Mouse (Mus musculus): ENCODE data around the gene Sv2c. TPM values are rescaled to one million over a fixed set of nuclear protein-coding genes. Genes with fewer than 3 reads are reported as not detected.
"Not testable (repeated sequence)": the region's sequence is repeated elsewhere in the genome, so short reads cannot be mapped to it uniquely, and the experiment has no call there.

The Sv2c gene
- total RNA-seq, 4 experiments from 2014 or later: 0.64 to 1.4 (median 0.93) TPM

DNA sequence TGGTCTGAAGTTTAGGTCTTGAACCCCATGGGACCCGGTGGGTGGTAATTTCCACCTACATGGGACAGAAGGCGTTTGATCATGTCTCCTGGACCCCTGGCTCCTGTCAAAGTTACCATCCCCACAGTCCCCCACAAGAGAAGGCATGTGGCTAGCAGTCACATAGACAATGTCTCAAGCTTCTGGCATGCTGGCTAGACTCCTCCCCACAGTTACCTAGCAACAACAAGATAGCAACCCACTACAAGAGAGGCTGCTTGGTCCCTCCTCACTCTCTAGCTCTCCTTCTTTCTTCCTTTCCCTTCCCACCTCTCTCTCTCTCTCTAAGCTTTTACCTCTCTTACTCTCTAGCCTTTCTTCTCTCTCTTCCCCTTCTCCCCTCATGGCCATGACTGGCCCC lies 164.3 kb downstream of the Sv2c start:
- not testable (repeated sequence) for DNase-seq

DNA sequence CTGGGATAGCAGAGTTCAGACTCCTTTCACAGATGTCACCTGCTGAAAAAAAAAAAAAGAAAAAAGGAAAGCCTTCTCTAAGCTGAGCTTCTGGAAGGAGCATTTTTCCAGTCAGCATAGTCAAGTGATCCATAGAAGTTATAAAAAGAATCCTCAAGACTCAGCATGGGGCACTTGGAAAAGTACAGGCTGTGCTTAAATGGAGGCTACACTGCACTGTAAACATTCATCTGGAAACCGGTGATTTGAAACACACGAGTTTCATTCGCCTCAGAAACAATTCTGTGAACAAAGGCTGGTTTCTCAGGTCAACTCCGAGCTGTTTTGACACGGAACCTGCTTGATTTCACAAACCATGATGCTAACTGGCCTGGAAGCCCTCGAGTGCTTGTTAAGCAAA lies 165.6 kb downstream of the Sv2c start:
- no peak for DNase-seq

DNA sequence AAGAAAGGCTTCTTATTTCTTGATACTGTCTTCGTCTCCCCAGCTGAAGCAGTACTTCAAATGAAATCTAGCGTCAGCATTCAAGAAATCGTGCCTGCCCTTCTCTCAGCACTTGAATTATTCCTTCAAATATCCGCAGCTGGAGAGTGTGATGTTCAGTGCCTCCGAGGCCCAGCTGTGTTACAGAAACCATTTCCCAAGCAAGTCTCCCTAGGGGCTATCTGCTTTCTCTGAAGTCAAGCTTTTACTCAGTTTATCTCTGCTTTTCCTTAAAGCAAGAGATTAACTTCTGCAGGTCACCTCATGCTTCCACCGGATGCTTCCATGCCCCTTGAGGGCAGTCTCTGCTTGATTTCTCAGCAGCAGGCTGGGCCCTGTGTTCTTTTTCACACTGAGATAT lies 166.8 kb downstream of the Sv2c start:
- no peak for DNase-seq

DNA sequence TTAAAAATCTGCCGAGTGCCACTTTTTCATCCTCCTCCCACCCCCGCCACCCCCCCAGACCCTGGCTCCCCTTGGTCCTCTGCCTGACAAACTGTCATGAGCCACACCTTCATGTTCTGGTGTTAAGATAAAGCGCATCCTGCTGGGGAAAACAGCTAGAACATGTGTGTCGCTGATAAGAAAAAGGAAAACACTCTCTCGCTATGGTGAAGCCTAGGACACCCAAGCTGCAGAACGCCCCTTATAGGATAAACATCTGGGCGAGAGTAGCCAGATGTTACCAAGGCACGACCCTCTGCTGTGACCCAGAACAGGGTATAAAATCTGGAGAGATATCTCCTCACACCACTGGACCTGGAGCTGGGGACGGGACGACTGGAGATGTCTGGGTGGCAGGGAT lies 167.2 kb downstream of the Sv2c start:
- no peak for DNase-seq

DNA sequence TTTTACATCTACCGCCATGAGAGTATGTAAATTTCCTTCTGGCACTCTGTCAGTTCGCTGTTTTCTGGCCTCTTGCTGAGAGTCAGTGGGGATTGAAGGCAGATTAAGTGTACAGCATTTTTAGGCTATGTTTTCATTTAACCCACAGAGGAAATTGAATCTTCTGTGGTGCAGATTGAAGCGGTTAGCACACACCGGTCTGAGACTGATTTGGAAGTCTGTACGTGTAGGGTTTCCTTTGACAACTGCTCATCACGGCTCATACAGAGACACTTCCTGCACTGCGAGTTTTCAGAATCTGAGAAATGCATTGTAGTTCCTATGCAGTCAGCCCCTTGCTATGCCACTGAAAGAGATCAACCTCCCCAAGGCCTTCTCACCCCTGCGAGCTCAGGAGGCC lies 168.2 kb downstream of the Sv2c start:
- no peak for DNase-seq

DNA sequence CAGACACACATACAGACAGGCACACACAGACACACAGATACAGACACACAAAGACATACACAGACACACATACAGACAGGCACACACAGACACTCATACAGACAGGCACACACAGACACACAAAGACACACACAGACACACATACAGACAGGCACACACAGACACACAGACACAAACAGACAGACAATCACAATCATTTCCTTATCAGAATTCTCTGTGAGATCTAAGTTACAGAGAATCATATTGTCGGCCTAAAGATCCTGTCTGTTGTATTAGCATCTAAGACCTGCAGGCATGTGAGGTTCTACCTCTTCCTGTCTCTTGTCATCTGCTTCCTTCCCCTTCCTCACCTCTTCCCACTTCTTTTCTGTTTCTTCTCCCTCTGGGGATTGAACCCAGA lies 168.7 kb downstream of the Sv2c start:
- no peak for DNase-seq

DNA sequence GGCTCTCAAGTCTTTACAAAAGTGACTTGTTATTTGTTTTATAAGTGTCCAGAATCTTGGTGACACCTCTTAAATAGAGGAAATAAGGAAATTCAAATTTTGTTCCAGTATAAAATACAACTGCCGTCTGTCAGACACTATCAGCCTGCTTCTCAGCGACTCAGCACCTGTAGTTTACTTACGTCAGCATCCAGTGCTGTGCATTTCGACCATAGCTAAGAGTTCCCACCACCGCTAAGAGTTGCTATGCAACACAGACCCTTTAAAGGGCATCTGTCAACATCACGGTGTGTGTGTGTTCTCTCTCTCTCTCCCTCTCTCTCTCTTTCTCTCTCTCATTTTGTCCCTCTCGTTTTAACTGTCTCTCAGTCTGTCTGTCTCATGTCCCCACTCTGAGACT lies 170.5 kb downstream of the Sv2c start:
- no peak for DNase-seq

DNA sequence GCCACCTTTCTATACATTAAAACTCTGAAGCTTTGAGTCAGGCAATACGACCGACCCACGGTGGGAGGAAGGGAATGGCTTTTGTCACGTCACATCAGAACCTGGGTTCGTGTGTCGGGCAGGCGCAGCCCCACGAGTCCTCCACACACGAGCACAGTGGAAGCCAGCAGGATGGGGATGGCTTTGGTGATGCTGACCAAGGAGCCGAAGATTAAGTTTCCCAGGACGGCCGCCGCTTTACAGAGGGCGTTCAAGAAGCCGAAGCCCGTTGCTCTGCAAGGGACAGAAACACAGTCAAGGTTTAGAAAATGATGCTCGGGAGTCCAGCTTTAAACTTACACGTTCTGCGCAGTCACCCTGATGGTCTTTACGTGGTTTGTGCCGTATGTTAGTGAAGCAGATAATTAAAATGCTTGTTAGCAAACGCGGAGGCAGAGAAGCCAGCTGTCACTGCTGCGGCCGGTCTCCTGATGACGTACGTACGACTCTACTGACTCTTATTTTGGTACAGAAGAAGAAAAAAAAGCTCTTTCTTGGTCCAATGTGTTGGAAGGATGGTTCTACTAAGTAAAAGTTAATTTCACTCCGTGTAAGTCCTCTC lies 171.1 kb downstream of the Sv2c start:
- DNase-seq: no peak

DNA sequence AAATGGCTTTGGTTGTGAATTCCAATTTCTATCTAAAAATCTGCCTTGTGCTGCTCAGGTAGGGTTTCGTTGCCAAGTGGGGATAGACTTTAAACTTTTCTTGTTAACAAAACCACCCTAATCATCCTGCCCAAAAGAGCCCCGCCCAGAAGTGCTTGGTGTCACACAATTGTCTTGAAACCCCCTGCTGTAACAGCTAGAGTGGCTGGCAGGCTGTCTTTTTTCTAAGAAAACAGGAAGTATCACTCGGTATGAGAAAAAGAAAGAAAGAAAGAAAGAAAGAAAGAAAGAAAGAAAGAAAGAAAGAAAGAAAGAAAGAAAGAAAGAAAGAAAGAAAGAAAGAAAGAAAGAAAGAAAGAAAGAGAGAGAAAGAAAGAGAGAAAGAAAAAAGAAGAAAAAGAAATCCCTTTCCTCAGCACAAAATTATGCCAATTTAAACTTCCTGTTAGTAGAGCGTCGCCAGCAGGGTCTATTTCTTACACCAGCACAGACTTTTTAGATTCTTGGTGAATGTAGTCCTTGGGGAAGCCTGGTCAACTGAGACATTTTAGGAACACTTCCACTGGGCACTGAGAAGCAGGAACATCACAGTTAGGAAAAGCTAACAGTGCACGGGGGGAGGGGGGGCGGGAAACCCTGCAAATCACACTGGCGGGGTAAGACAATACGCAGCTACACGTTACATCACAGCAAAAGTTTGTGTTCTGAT lies 171.7 kb downstream of the Sv2c start:
- no peak for DNase-seq

DNA sequence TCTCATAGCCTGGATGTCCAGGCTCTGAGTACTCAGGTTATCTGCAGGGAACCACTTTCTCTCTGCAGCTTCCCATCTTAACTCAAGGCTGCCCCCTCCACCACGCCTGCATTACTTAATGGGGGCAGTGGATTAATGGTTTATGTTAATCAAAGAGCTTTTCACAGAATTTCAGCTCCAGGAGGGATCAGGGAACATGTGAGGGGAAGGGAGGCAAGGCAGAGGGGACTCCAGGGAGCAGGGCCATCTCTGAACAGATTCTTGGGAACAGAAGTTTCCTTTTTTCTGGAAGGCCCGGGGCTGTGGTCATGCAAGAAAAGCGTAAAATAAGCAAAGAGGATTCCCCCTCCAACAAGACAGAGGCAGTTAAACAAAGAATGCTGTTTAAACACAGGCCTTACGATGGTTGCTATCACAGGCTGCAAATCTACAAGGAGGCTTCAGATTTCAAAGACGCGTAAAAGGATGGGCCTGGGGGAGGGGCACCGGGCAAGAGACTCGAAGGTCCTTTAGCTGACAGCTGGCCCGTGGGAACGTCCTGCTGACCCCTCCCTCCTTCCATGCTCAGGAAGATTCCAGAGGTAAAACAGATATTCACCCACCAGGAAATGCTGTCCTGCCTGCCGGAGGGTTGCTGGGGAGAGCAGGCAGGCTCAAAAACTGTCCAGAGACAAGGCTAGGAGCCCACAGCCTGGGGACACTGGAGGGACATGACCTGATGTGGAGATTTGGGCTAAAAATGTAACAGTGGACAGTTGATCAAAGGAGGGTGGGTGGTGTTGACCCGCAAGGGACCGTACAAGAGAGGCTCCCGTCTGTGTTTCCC lies 172.5 kb downstream of the Sv2c start:
- DNase-seq: no peak

DNA sequence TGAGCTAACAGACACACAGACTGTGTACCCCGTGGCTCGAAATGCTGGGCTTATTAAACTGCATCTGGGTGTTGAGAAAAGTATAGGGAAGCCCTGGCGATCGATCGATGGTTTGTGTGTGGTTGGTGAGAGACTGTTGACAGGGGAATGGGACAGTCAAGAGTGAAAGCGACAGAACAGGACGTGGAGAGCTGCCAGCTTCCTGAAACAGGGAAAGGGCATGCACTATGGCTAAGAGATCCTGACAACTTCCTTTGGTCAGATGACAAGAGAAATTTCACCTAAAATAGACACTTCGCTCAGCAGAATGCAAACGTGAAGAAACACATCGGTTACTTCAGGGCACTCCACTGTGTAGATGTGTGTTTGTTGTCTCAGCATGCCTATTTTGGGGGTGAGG lies 175.2 kb downstream of the Sv2c start:
- DNase-seq: no peak

DNA sequence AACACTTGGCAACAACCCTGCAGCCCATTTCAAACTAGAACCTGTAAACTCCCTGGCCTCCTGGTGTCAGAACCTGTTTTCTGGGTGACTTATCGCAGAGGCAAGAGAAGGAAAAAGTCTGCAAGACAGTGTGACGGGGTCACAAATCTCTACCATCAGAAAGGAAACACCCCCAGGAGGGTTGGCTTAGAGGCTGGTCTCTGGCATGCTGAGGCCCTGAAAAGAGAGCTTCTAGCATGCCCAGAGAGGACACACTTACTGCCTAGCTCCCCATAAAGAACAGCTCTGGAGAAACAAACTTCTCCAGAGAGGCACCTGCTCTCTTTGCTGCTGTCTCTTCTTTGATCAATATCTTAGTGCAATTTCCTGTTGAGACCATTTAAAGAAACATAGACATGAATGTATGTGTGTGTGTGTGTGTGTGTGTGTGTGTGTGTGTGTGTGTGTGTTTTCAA lies 176.0 kb downstream of the Sv2c start:
- no peak for DNase-seq

DNA sequence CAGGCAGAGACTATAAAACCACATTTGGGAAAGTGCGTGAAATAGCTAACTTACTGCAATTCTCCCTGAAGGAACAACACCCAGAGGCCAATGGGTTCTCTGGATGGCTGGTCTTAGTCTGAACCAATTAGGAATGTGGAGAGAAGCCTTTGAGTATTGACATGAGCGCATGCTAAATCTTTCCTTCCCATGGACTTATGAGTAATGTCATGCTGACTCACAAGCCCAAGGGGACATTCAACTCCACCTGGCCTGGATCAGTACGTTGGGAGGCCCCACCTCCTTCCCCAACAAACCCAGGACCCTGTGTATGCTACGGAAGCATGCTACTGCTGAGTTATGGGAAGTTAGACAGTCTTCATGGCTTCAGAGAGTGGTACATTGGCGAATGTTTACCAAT lies 177.2 kb downstream of the Sv2c start:
- DNase-seq: no peak

DNA sequence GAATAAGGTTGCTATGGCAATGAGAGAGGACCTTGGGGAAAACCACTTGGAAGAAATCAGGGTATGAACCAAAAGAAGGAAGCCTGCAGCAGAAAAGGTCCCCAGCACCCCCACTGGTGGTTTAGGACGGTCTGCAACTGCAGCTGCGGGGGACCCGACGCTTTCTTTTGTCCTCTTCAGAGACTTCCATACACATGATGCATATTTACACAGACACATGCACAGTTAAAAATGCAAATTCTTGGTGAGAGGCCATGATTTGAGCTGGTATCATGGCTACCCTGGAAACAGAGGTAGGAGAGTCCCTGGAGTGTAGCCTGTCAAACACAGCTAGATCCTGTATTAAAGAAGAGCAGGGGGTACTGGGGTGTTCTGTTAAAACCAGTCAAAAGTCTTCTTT lies 178.7 kb downstream of the Sv2c start:
- no peak for DNase-seq

DNA sequence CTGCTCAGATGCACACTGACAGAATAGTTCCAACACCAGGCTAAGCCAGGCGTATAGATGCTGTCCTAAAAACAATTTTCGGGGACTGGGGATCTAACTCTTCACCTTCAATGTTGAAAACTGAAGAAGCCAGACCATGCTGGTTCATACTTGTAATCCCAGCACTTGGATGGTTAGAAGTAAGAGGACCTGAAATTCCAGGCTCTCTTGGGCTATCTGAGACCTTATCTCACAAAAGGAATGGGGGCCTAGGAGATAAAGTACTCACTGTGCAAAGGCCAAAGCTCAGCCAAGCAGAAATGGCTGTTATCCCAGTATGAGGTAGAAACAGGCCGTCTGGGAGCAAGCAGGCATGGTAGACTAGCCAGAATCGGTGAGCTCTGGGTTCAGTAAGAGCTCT lies 180.1 kb downstream of the Sv2c start:
- DNase-seq: no peak

DNA sequence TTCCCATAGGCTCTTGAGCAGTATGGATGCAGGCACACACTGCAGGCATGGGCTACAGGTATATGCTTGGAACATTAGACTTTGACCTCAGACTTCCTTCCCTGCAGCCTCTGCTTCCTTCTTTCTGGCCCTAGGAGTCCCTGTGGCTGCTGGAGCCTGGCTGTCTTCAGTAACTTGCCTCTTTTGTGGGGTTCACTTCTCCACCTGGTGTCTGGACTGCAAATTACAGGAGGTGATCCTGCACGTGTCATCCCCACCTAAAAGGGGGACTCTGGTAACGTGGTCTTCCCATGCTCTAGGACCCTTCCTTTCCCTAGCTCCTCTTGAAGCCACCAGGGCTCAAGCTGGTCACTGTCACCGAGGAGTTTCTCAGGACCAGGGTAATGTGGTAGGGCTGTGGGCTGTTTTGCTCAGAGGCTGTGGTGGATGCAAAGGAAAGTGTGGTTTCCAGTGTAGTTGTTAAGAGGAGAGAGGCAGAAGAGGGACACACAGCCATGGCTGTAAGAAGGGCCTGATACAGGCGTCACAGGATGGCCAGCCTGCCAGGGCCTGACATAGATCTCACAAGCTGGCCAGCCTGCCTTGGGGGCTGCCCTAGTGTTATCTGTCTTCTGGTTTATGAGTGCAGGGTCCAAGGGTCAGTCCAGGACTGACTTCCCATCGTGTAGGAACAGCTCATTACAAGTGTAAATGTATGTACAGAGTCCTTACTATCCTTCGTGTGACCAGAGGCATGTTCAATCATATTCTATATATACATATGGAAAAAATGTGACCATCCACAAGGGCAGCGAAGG lies 181.1 kb downstream of the Sv2c start:
- DNase-seq: no peak

DNA sequence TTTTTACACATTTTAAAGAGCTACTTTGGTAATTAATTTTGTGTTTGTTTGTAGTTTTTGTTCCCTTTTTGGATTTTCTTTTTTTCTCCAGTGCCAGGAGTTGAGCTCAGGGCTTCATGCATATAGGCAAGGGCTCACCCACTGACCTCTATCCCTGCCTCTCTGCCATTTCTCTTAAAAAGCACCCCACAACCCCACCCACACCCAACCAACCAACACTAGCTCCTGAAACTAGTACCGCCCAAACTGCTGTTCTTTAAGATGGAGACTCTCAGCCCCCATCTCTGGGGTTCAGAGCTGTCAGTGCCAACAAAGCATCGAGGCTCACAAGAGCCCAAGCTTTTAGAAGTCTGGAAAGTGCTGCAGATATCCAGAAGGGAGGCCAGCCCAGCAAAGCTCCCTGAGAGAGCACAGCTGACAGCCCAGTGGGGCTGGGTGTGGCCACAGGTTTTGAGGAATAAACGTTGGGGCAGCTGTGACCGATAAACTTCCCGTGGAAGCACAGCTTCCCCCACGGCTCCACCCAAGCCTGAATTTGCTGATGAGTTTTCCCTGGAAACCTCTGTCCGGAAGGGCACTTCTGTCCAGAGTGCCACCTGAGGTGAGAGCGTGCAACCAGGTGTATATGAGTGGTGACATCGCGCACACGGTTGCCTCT lies 181.8 kb downstream of the Sv2c start:
- DNase-seq: no peak

DNA sequence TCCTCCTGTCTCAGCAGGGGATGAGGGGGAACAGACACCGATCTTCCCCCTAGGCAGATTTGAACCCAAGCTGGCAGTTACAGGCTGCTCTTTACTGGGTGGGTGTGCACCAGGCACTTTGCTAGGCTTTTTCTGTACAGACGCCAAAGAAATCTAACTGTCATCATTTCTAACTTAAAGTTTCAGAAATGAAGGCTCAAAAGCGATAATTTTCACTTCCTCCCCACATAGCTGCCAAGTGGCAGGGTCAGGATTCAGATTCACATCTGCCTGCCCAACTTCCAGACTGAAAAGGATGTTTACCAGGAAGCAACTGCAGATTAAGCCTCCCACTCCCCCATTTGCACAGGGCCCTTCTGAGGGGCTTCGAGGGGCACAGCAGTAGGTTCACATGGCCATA lies 183.0 kb downstream of the Sv2c start:
- DNase-seq: no peak

DNA sequence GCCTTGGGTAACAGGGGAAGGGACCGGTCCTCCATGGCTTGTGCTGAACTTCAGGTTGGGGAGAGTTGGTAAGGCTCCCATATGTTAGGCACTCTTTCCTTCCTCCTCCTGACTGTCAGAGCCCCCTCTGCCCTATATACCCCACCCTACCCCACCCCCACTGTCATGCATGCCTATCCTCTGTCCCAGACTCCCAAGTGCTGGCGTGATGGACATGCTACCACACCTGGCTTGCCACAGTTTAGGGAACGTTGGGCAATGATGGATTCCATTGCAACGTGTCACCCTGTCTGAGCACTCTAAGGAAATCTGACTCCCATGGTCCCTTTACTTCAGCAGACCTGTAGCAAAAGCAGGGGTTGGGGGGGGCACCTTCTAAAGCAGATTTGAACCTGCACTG lies 183.6 kb downstream of the Sv2c start:
- no peak for DNase-seq

DNA sequence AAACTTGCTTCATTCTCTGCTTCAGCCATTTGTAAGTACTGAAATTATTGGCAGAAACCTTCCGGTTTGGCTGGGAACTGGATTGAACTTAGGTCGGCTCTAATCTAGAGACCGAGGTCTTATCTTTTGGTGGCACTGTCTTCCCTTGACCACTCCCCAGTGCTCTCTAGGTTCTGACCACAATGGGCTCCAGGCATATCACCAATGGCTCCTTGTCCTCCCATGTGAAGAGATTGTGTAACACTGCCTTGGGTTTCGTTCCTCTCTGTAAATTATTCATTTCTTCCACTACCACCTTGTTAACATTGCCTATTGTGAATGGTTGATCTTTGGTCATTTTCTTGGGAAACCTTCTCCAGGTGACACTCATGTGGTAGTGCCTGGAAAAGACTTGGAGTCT lies 184.0 kb downstream of the Sv2c start:
- no peak for DNase-seq

DNA sequence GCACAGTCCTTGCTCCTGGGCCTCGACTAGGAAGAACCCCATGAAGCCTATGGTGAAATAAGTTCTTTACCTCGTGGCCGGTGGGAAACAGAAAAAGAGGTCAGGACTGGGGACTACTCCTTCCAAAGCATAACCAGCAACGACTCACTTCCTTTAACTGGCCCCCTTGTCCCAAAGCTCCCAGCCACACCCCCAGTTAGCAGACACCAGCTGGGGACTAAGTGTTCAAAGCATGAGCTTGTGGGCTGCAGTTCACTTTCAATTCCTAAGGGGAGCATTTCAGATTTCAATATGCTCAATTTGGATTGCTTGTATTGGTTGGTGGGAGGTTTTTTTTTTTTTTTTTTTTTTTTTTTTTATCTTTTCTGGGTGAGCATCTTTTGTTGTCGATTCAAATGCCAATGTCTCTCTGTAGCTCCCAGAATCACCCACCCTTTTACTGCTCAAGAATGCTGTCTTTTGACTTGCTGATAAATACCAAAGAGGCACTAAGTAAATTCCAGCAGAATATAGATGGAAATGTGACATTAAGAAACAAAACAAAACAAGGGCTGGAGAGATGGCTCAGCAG lies 186.4 kb downstream of the Sv2c start:
- DNase-seq: no peak

DNA sequence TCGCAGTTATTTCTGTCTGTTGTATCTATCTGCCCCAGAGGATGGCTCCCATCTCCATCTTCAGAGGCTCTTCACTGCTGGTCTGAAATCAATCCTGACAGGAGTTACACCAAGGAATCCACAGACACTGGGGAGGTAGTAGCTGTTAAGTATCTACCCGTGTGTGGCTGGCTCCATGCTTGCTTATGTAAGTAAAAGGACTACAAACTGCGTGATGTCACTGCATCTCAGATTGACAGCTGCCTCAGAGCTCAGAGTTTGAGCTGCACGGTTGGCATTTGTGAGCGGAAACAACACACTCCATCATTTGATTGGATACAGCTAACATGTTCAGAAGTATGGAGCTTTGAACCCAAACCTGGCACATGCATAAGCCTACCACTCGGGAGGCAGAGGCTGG lies 187.8 kb downstream of the Sv2c start:
- DNase-seq: no peak

Data from adrenal gland, adult 8-10 months (tissue).